Mouse (Mus musculus) forebrain, postnatal 0 days (tissue): Measurements from ENCODE around the gene Prpf4. TPM values are rescaled to one million over a fixed set of nuclear protein-coding genes. Genes with fewer than 3 reads are reported as not detected.

ENCODE experiments used
- ATAC-seq: fragments of 200-750 bp; cut with Nextera tagmentation; 2 replicates; pipeline ENCODE4 v1.8.0; 2017; ENCODE audit warnings: mild to moderate bottlenecking, moderate library complexity
- DNase-seq: peaks from one replicate; pipeline ENCODE4 v3.0.0-alpha.2; 2015
- H3K27ac ChIP-seq: fragments of 300-500 bp; sonication (generic); 2 replicates; pipeline ENCODE4 v1.5.1; 2014; ENCODE audit warnings: low read depth, mild to moderate bottlenecking, antibody characterized with exemption, low read length, moderate library complexity, mixed read lengths
- H3K27me3 ChIP-seq: fragments of 300-500 bp; sonication (generic); 2 replicates; pipeline ENCODE4 v1.6.1; 2014; ENCODE audit warnings: mild to moderate bottlenecking, low read length, mixed read lengths; ENCODE audit not compliant: insufficient read depth
- H3K36me3 ChIP-seq: fragments of 300-500 bp; sonication (generic); 2 replicates; pipeline ENCODE4 v1.6.1; 2014; ENCODE audit warnings: mild to moderate bottlenecking, moderate library complexity; ENCODE audit not compliant: insufficient read depth
- H3K4me1 ChIP-seq: fragments of 300-500 bp; sonication (generic); 2 replicates; pipeline ENCODE4 v1.6.1; 2014; ENCODE audit warnings: antibody characterized with exemption; ENCODE audit not compliant: insufficient read depth
- H3K4me2 ChIP-seq: fragments of 300-500 bp; sonication (generic); 2 replicates; pipeline ENCODE4 v1.6.1; 2014; ENCODE audit warnings: low read depth, mild to moderate bottlenecking, moderate library complexity
- H3K4me3 ChIP-seq: fragments of 300-500 bp; sonication (generic); 2 replicates; pipeline ENCODE4 v1.5.1; 2014; ENCODE audit warnings: low read depth, low read length, mixed read lengths
- H3K9ac ChIP-seq: fragments of 300-500 bp; sonication (generic); 2 replicates; pipeline ENCODE4 v1.6.1; 2014; ENCODE audit warnings: mild to moderate bottlenecking
- H3K9me3 ChIP-seq: fragments of 300-500 bp; sonication (generic); 2 replicates; pipeline ENCODE4 v1.6.1; 2016; ENCODE audit warnings: low read length
- CTCF ChIP-seq: sonication (generic); IDR thresholded peaks from 2 replicates; pipeline ENCODE4 v1.5.1; 2016; ENCODE audit warnings: antibody characterized with exemption, control low read depth, low read depth
- WGBS: fragments of 180-500 bp; shearing (Covaris S2); extraction: QIAGEN DNeasy Blood & Tissue Kit; methylation state at CpG from one replicate; pipeline ENCODE4 v1.1.7; 2014; 5-methylcytosine and 5-hydroxymethylcytosine counted together
- polyA plus RNA-seq: library from polyadenylated mRNA; unstranded; fragments of >200 nt; fragmentation: Nextera tagmentation; extraction: Ambion mirVana; gene quantifications from 2 replicates; pipeline ENCODE4 v1.2.1, GENCODE M21; 2015
- total RNA-seq: library from RNA; depleted of rRNA; stranded (reverse); fragments of >200 nt; gene quantifications from 2 replicates; pipeline ENCODE4 v1.2.3, GENCODE M21; 2014

The Prpf4 gene
- total and polyA plus RNA-seq, 2 experiments from 2014 or later, result 13.3 to 20.2 TPM

- WGBS, result 77% methylated on average over 17 of the region's 17 CpGs
- H3K27me3 ChIP-seq, result no peaks in the 10 kb centered on the region
- no peaks in the 10 kb centered on the region for H3K4me1 ChIP-seq
- H3K36me3 ChIP-seq, result peaks cover 27% of the 10 kb centered on the region
- ATAC-seq (no peak), DNase-seq (no peak)
- no peak overlapping the region for H3K9ac ChIP-seq
- H3K4me2 ChIP-seq, result no peak overlapping the region
- TF ChIP-seq CTCF, result no peak
- no peak overlapping the region for H3K4me3 ChIP-seq
- no peaks in the 10 kb centered on the region for H3K9me3 ChIP-seq
- no peak overlapping the region for H3K27ac ChIP-seq
These were observed 19.6 kb downstream of the Prpf4 start for GRCm38 (mm10) chr4:62427978-62428758.

- no peaks in the 10 kb centered on the region for H3K27me3 ChIP-seq
- DNase-seq (no peak), ATAC-seq (no peak)
- H3K9me3 ChIP-seq, result no peaks in the 10 kb centered on the region
- no peak overlapping the region for H3K4me3 ChIP-seq
- no peak overlapping the region for H3K4me2 ChIP-seq
- TF ChIP-seq CTCF, result no peak
- peaks cover 16% of the 10 kb centered on the region; the same call in 1 of the 2 replicates for H3K36me3 ChIP-seq
- H3K27ac ChIP-seq, result no peak overlapping the region
- H3K9ac ChIP-seq, result no peak overlapping the region
- WGBS, result 88% methylated on average over 9 of the region's 9 CpGs
- H3K4me1 ChIP-seq, result no peaks in the 10 kb centered on the region
These were observed 21.0 kb downstream of the Prpf4 start for GRCm38 (mm10) chr4:62429616-62430015.

- DNase-seq, result no peak
- no peak overlapping the region for H3K27ac ChIP-seq
These were observed 22.1 kb downstream of the Prpf4 start for GRCm38 (mm10) chr4:62430678-62431077.

GRCm38 (mm10) chr4:62431522-62431921 lies 22.9 kb downstream of the Prpf4 start:
- ATAC-seq, result no peak
- no peaks in the 10 kb centered on the region for H3K9me3 ChIP-seq
- 83% methylated on average over 4 of the region's 4 CpGs for WGBS
- no peak for DNase-seq
- H3K4me1 ChIP-seq, result no peaks in the 10 kb centered on the region
- H3K4me2 ChIP-seq, result no peak overlapping the region
- no peaks in the 10 kb centered on the region for H3K27me3 ChIP-seq
- H3K36me3 ChIP-seq, result no peaks in the 10 kb centered on the region
- no peak overlapping the region for H3K9ac ChIP-seq
- H3K27ac ChIP-seq, result no peak overlapping the region
- H3K4me3 ChIP-seq, result no peak overlapping the region
- no peak for TF ChIP-seq CTCF

More at GRCm38 (mm10) chr4:62430678-62431077, 22.1 kb downstream of the Prpf4 start:
- Histone ChIP-seq H3K27me3 (no peaks in the 10 kb centered on the region), H3K9ac (no peak overlapping the region), H3K4me3 (no peak overlapping the region), H3K4me1 (no peaks in the 10 kb centered on the region), H3K4me2 (no peak overlapping the region), H3K9me3 (no peaks in the 10 kb centered on the region), H3K36me3 (peaks cover 6% of the 10 kb centered on the region; the same call in 1 of the 2 replicates)
- no peak for TF ChIP-seq CTCF
- no peak for ATAC-seq

- ATAC-seq, result no peak
- no peak for TF ChIP-seq CTCF
- WGBS, result 79% methylated on average over 7 of the region's 7 CpGs
These were observed 25.6 kb downstream of the Prpf4 start for GRCm38 (mm10) chr4:62433939-62434870.

GRCm38 (mm10) chr4:62435081-62435480 lies 26.5 kb downstream of the Prpf4 start, which contains the start of gene Rnf183:
Gene Rnf183 (minus strand): TSS chr4:62435252.
- ATAC-seq (no peak), DNase-seq (no peak)
- H3K27ac ChIP-seq, result no peak within 1 kb of the TSS
- H3K4me2 ChIP-seq, result no peak within 1 kb of the TSS
- H3K4me1 ChIP-seq, result no peaks in the 10 kb centered on the region
- 83% methylated on average over 6 of the region's 6 CpGs for WGBS
- no peak for TF ChIP-seq CTCF
- no peak within 1 kb of the TSS for H3K4me3 ChIP-seq
- H3K9ac ChIP-seq, result no peak within 1 kb of the TSS
- no peaks in the 10 kb centered on the region for H3K27me3 ChIP-seq
- no peaks in the 10 kb centered on the region for H3K9me3 ChIP-seq
- H3K36me3 ChIP-seq, result no peaks in the 10 kb centered on the region

More at GRCm38 (mm10) chr4:62433939-62434870, 25.6 kb downstream of the Prpf4 start:
- H3K4me3 ChIP-seq, result no peak overlapping the region
- no peaks in the 10 kb centered on the region for H3K27me3 ChIP-seq
- no peak for DNase-seq
- H3K9ac ChIP-seq, result no peak overlapping the region
- H3K36me3 ChIP-seq, result no peaks in the 10 kb centered on the region
- H3K4me1 ChIP-seq, result no peaks in the 10 kb centered on the region
- H3K9me3 ChIP-seq, result no peaks in the 10 kb centered on the region
- H3K27ac ChIP-seq, result no peak overlapping the region
- H3K4me2 ChIP-seq, result no peak overlapping the region
